15 mouse cellular contexts compared by ENCODE assay signal in the genomic region with DNA sequence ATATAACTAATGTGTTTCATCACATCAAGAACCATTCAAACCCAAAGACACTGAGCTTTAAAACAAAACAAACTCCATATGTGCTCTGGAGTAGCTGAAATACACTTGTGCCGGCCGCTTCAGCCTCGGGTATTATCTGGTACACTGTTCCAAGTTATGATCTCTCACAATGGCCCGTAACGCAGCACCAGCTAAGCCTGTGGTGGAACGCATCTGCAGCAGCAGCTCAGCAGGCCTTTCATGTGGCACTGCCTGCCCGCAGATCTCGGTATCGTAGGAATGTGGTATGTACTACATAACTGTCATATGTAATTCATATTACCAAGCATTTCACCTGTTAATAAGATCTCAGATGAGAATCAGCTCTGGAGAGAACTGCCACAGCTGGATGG.
DNase-seq lines count a peak whose midpoint lies in the region; ATAC-seq and TF ChIP-seq lines count a peak whose summit lies in the region.
"Had no signal": no experiment of that assay in that cellular context is flagged by ENCODE, and none has a peak within 500 bp of the region (broad histone marks: within the 10 kb centered on the region; RNA-seq: fewer than 3 reads in every experiment).

No protein-coding gene starts in this region.

- no peak for TF ChIP-seq CTCF in MEL (IDR thresholded peaks at IDR 0.05 in 2 of 3, conservative IDR thresholded peaks at IDR 0.05 in 1 of 3; ENCODE audit: control insufficient read depth in 1 of 3, insufficient read depth in 1 of 3, low read depth in 2 of 3, low read length in 3 of 3, poor library complexity in 1 of 3, severe bottlenecking in 1 of 3)

- H3K27me3 ChIP-seq in hindbrain, embryonic 13.5 days = 0 out of 2 replicates have a peak, but pooled peaks cover 3% of the 10 kb centered on the region
- H3K27me3 ChIP-seq in hindbrain, embryonic 11.5 days (ENCODE audit: control insufficient read depth, insufficient read depth, low read length) = no peaks in the 10 kb centered on the region
- H3K27me3 ChIP-seq in MEL (ENCODE audit: control insufficient read depth in 1 of 2, insufficient read depth in 2 of 2, low read length in 2 of 2) = no peaks in the 10 kb centered on the region
- H3K27me3 ChIP-seq in midbrain, embryonic 15.5 days (replicated peaks) = no peaks in the 10 kb centered on the region
- no peaks in the 10 kb centered on the region for H3K27me3 ChIP-seq in heart, embryonic 12.5 days (replicated peaks)

- intact Hi-C loops in heart, postnatal 14 days (cut with DNase I) = no loop called here

- no peak overlapping the region for H3K9ac ChIP-seq in hindbrain, embryonic 13.5 days
- H3K9ac ChIP-seq in hindbrain, embryonic 11.5 days (ENCODE audit: low read depth, low read length) = no peak overlapping the region
- H3K9ac ChIP-seq in MEL (ENCODE audit: control insufficient read depth, low read depth, low read length, poor library complexity, severe bottlenecking) = no peak overlapping the region
- no peak overlapping the region for H3K9ac ChIP-seq in midbrain, embryonic 15.5 days
- no peak overlapping the region for H3K9ac ChIP-seq in heart, embryonic 12.5 days
- H3K9ac ChIP-seq: lung, embryonic 14.5 days had no signal

- no peak overlapping the region for H3K4me2 ChIP-seq in hindbrain, embryonic 13.5 days
- no peak overlapping the region for H3K4me2 ChIP-seq in hindbrain, embryonic 11.5 days (replicated peaks; ENCODE audit: low read depth, low read length)
- H3K4me2 ChIP-seq in midbrain, embryonic 15.5 days = no peak overlapping the region
- no peak overlapping the region for H3K4me2 ChIP-seq in heart, embryonic 12.5 days
- H3K4me2 ChIP-seq: liver, embryonic 11.5 days; lung, embryonic 14.5 days had no signal

- no peak for TF ChIP-seq EP300 in MEL (IDR thresholded peaks at IDR 0.05; ENCODE audit: low read depth in 1 of 2, low read length in 2 of 2)

- ATAC-seq in hindbrain, embryonic 13.5 days (ENCODE audit: low FRiP score) = no peak
- no peak for ATAC-seq in hindbrain, embryonic 11.5 days (ENCODE audit: low FRiP score)
- no peak for ATAC-seq in midbrain, embryonic 15.5 days (replicated peaks)
- no peak for ATAC-seq in heart, embryonic 12.5 days (ENCODE audit: insufficient number of reproducible peaks, low FRiP score)
- ATAC-seq: forebrain, embryonic 14.5 days; inflammation-experienced regulatory T-cells, adult 6 months had no signal

- TF ChIP-seq POLR2A in MEL (IDR thresholded peaks at IDR 0.05; ENCODE audit: control insufficient read depth in 1 of 2, insufficient read depth in 1 of 2, low read depth in 1 of 2, low read length in 2 of 2, poor library complexity in 1 of 2) = no peak

- H3K9me3 ChIP-seq in hindbrain, embryonic 13.5 days = no peaks in the 10 kb centered on the region
- H3K9me3 ChIP-seq in hindbrain, embryonic 11.5 days (ENCODE audit: control insufficient read depth, low read length) = no peaks in the 10 kb centered on the region
- no peaks in the 10 kb centered on the region for H3K9me3 ChIP-seq in MEL (replicated peaks; ENCODE audit: insufficient read depth, low read length)
- no peaks in the 10 kb centered on the region for H3K9me3 ChIP-seq in midbrain, embryonic 15.5 days
- H3K9me3 ChIP-seq in heart, embryonic 12.5 days (replicated peaks) = no peaks in the 10 kb centered on the region

- WGBS in hindbrain, embryonic 13.5 days = 47% methylated on average over 9 of the region's 9 CpGs
- WGBS in hindbrain, embryonic 11.5 days = 72% methylated on average over 9 of the region's 9 CpGs
- 56% methylated on average over 9 of the region's 9 CpGs for WGBS in midbrain, embryonic 15.5 days
- WGBS in heart, embryonic 12.5 days = 69% methylated on average over 9 of the region's 9 CpGs

- H3K27ac ChIP-seq in hindbrain, embryonic 13.5 days = peak overlapping the region; percentile 55; the same call in 1 of the 2 replicates
- H3K27ac ChIP-seq in hindbrain, embryonic 11.5 days (ENCODE audit: low read depth, low read length) = no peak overlapping the region
- no peak overlapping the region for H3K27ac ChIP-seq in MEL (ENCODE audit: control insufficient read depth, low read depth, low read length)
- H3K27ac ChIP-seq in midbrain, embryonic 15.5 days = no peak overlapping the region
- H3K27ac ChIP-seq in heart, embryonic 12.5 days (ENCODE audit: poor library complexity, severe bottlenecking) = no peak overlapping the region
- H3K27ac ChIP-seq: macrophage had no signal

- no peak for DNase-seq in hindbrain, embryonic 11.5 days (ENCODE audit: low spot score)
- DNase-seq in MEL (ENCODE audit: low read depth, low spot score) = peak; percentile 6
- peak; percentile 18 for DNase-seq in naive thymus-derived CD4-positive, alpha-beta T cell, adult 2 months (ENCODE audit: low read depth)
- peak; percentile 62 for DNase-seq in thymus, postnatal 0 days (ENCODE audit: low spot score)
- no peak for DNase-seq in heart, postnatal 14 days
- DNase-seq: cerebellum, postnatal 10 days; kidney, postnatal 14 days had no signal

- H3K4me1 ChIP-seq in hindbrain, embryonic 13.5 days (replicated peaks) = peaks cover 20% of the 10 kb centered on the region
- no peaks in the 10 kb centered on the region for H3K4me1 ChIP-seq in hindbrain, embryonic 11.5 days (replicated peaks; ENCODE audit: control insufficient read depth, insufficient read depth, low read length)
- peaks cover 7 to 9% of the 10 kb centered on the region in 2 experiments for H3K4me1 ChIP-seq in MEL (ENCODE audit: control insufficient read depth in 1 of 2, insufficient read depth in 2 of 2, low read length in 2 of 2)
- peaks cover 8% of the 10 kb centered on the region for H3K4me1 ChIP-seq in midbrain, embryonic 15.5 days
- H3K4me1 ChIP-seq in heart, embryonic 12.5 days (replicated peaks) = peaks cover 15% of the 10 kb centered on the region

- TF ChIP-seq RAD21 in MEL (IDR thresholded peaks at IDR 0.05; ENCODE audit: low read depth, low read length) = no peak

- no peak overlapping the region for H3K4me3 ChIP-seq in hindbrain, embryonic 13.5 days
- H3K4me3 ChIP-seq in hindbrain, embryonic 11.5 days (ENCODE audit: low read depth, low read length) = no peak overlapping the region
- no peak overlapping the region for H3K4me3 ChIP-seq in MEL (ENCODE audit: control insufficient read depth in 1 of 2, insufficient read depth in 1 of 2, low read depth in 2 of 2, low read length in 2 of 2)
- H3K4me3 ChIP-seq in midbrain, embryonic 15.5 days = no peak overlapping the region
- H3K4me3 ChIP-seq in heart, embryonic 12.5 days = no peak overlapping the region

- H3K79me2 ChIP-seq in MEL (ENCODE audit: control insufficient read depth, insufficient read depth, low read length, poor library complexity) = no peaks in the 10 kb centered on the region

- H3K36me3 ChIP-seq in hindbrain, embryonic 13.5 days = no peaks in the 10 kb centered on the region
- no peaks in the 10 kb centered on the region for H3K36me3 ChIP-seq in hindbrain, embryonic 11.5 days (ENCODE audit: control insufficient read depth, insufficient read depth, low read length)
- peaks cover 0 to 7% of the 10 kb centered on the region in 2 experiments; a peak in 2 of 4 replicates for H3K36me3 ChIP-seq in MEL (ENCODE audit: control insufficient read depth in 1 of 2, insufficient read depth in 2 of 2, low read length in 2 of 2)
- H3K36me3 ChIP-seq in midbrain, embryonic 15.5 days (replicated peaks) = no peaks in the 10 kb centered on the region
- H3K36me3 ChIP-seq in heart, embryonic 12.5 days = no peaks in the 10 kb centered on the region

TF ChIP-seq in MEL, 35 proteins besides CTCF, POLR2A, EP300 and RAD21:
- TF ChIP-seq NRF1 (IDR thresholded peaks at IDR 0.05; ENCODE audit: insufficient read depth, low read depth, low read length, poor library complexity, severe bottlenecking) (no peak), USF1 (IDR thresholded peaks at IDR 0.05; ENCODE audit: low read depth, low read length) (no peak), CHD2 (IDR thresholded peaks at IDR 0.05; ENCODE audit: low read length) (no peak), HCFC1 (IDR thresholded peaks at IDR 0.05; ENCODE audit: low read depth, low read length) (no peak), GATA1 (IDR thresholded peaks at IDR 0.05; ENCODE audit: low read depth, low read length) (no peak)

Comparison
In these comparisons a context has a peak if more than half of its experiments do, and no peak if none do; other contexts are left out.
1. DNase-seq: peak in MEL (single experiment), naive thymus-derived CD4-positive, alpha-beta T cell, adult 2 months (single experiment) and thymus, postnatal 0 days (single experiment); none in hindbrain, embryonic 11.5 days (single experiment) and heart, postnatal 14 days (0 of 2).